ENCODE assay signal across 10 mouse cellular contexts in the genomic region with DNA sequence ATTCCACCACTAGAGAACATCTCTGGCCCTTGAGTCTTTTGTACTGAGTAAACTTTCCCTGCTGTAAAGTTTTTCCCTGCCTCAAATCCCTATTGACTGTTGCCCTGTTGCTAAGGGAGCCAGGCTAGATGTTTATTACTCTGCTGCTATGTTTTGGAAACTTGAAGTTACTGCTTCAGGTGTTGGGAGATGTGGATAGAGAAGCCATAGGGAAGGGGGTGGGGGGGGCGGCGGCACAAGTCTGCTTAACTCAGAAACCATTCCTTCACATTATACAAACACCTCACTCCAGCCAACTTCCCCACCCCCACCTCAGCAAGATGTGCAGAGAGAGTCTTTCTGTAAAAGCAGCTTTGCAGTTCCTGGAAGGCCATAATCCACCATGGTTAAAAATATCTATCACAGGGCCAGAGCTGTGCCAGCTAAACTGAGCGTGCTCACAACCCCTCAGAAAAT. TPM values are rescaled to one million over a fixed set of nuclear protein-coding genes. Genes with fewer than 3 reads are reported as not detected.
A peak's percentile ranks its signal among the peaks of the same experiment; 100 is the strongest.
DNase-seq lines count a peak whose midpoint lies in the region; ATAC-seq and TF ChIP-seq lines count a peak whose summit lies in the region.
"Had no signal": no experiment of that assay in that cellular context is flagged by ENCODE, and none has a peak within 500 bp of the region (broad histone marks: within the 10 kb centered on the region; RNA-seq: fewer than 3 reads in every experiment).

No protein-coding gene starts in this region.

- intact Hi-C loops in left cerebral cortex, adult 2 months (cut with DNase I) = no loop called here
- intact Hi-C loops in left cerebral cortex, postnatal 10 days (cut with DNase I) = no loop called here

- H3K4me1 ChIP-seq in embryonic facial prominence, embryonic 11.5 days (ENCODE audit: control insufficient read depth, insufficient read depth, low read length) = no peaks in the 10 kb centered on the region
- H3K4me1 ChIP-seq in heart, embryonic 13.5 days = peaks cover 43% of the 10 kb centered on the region

- H3K27ac ChIP-seq in left cerebral cortex, adult 2 months = peak overlapping the region; percentile 76
- H3K27ac ChIP-seq in embryonic facial prominence, embryonic 11.5 days (replicated peaks; ENCODE audit: low read depth, low read length) = peak overlapping the region; percentile 11; the same call in 1 of the 2 replicates
- H3K27ac ChIP-seq in heart, embryonic 13.5 days (replicated peaks) = peak overlapping the region; percentile 95
- H3K27ac ChIP-seq: liver, embryonic 12.5 days had no signal

- no peak overlapping the region for H3K4me3 ChIP-seq in left cerebral cortex, adult 2 months
- no peak overlapping the region for H3K4me3 ChIP-seq in embryonic facial prominence, embryonic 11.5 days (ENCODE audit: low read depth, low read length)
- no peak overlapping the region for H3K4me3 ChIP-seq in heart, embryonic 13.5 days
- H3K4me3 ChIP-seq: liver, embryonic 12.5 days had no signal

- no peak for TF ChIP-seq CTCF in left cerebral cortex, adult 2 months (IDR thresholded peaks at IDR 0.05)

- DNase-seq in left cerebral cortex, adult 2 months (ENCODE audit: extremely low spot score in 1 of 2, low spot score in 2 of 2) = no peak
- no peak for DNase-seq in left cerebral cortex, postnatal 10 days (ENCODE audit: extremely low spot score in 1 of 2, low spot score in 2 of 2)
- DNase-seq in embryonic facial prominence, embryonic 11.5 days (ENCODE audit: low spot score) = no peak
- peak; percentile 23 for DNase-seq in lung, postnatal 25 days (ENCODE audit: low spot score)
- no peak for DNase-seq in urinary bladder, postnatal 10 days (ENCODE audit: low spot score)
- no peak for DNase-seq in right cerebral cortex, postnatal 4 days

- no peaks in the 10 kb centered on the region for H3K36me3 ChIP-seq in embryonic facial prominence, embryonic 11.5 days (replicated peaks; ENCODE audit: control insufficient read depth, insufficient read depth, low read depth, low read length)
- H3K36me3 ChIP-seq in heart, embryonic 13.5 days = peaks cover 35% of the 10 kb centered on the region

- H3K4me2 ChIP-seq in embryonic facial prominence, embryonic 11.5 days (ENCODE audit: low read depth, low read length) = no peak overlapping the region
- peak overlapping the region; percentile 25 for H3K4me2 ChIP-seq in heart, embryonic 13.5 days
- H3K4me2 ChIP-seq: liver, embryonic 12.5 days had no signal

- whole genome bisulfite sequencing in embryonic facial prominence, embryonic 11.5 days = 70% methylated on average over 3 of the region's 3 CpGs
- 47% methylated on average over 3 of the region's 3 CpGs for WGBS in heart, embryonic 13.5 days

- no peaks in the 10 kb centered on the region for H3K9me3 ChIP-seq in embryonic facial prominence, embryonic 11.5 days (replicated peaks; ENCODE audit: control insufficient read depth, low read length)
- no peaks in the 10 kb centered on the region for H3K9me3 ChIP-seq in heart, embryonic 13.5 days
- H3K9me3 ChIP-seq: liver, embryonic 12.5 days had no signal

- no peaks in the 10 kb centered on the region for H3K27me3 ChIP-seq in embryonic facial prominence, embryonic 11.5 days (ENCODE audit: control insufficient read depth, insufficient read depth, low read length)
- H3K27me3 ChIP-seq in heart, embryonic 13.5 days (replicated peaks) = no peaks in the 10 kb centered on the region
- H3K27me3 ChIP-seq: liver, embryonic 12.5 days; Patski had no signal

- no peak overlapping the region for H3K9ac ChIP-seq in embryonic facial prominence, embryonic 11.5 days (replicated peaks; ENCODE audit: low read length)
- H3K9ac ChIP-seq in heart, embryonic 13.5 days = peak overlapping the region; percentile 58
- H3K9ac ChIP-seq: liver, embryonic 12.5 days had no signal

- no peak for ATAC-seq in embryonic facial prominence, embryonic 11.5 days (replicated peaks; ENCODE audit: insufficient number of reproducible peaks, low FRiP score, low TSS enrichment, low read depth)
- no peak for ATAC-seq in heart, embryonic 13.5 days (ENCODE audit: extremely low read depth, insufficient number of reproducible peaks, low FRiP score, low TSS enrichment)
- ATAC-seq in activated CD4-positive, CD25-positive, alpha-beta regulatory T cell, adult 4 months = no peak
- ATAC-seq: liver, embryonic 12.5 days; Patski had no signal

RNA-seq across cellular contexts. Expression of gene Atp5g2, which starts 14.2 kb away (rescaled TPM):
- 10 to 100 TPM; 11.1 to 14.8 TPM for total RNA-seq in left cerebral cortex, adult 2 months (2021)
- 1 to 10 TPM; 9.7 to 9.8 TPM for total RNA-seq in left cerebral cortex, postnatal 10 days (2021)
- 60.4 and 79.9 TPM in 2 replicates for polyA plus RNA-seq in embryonic facial prominence, embryonic 11.5 days (2014; fragmentation: Nextera tagmentation; extraction: Ambion mirVana)
- 72.3 and 73.9 TPM in 2 replicates for polyA plus RNA-seq in heart, embryonic 13.5 days (2015; fragmentation: Nextera tagmentation; extraction: Ambion mirVana)
- 100 to 1,000 TPM in 1 of 2 experiments, 10 to 100 TPM in 1; 48.2 to 100 TPM for polyA plus RNA-seq in activated CD4-positive, CD25-positive, alpha-beta regulatory T cell, adult 4 months (2017; shearing (Covaris generic))

RNA-seq across cellular contexts. Expression of gene Atf7, which starts 32.7 kb away (rescaled TPM):
- 10 to 100 TPM; 35.3 to 39.2 TPM for total RNA-seq in left cerebral cortex, adult 2 months (2021)
- total RNA-seq in left cerebral cortex, postnatal 10 days (2021) = 10 to 100 TPM; 26.7 to 34.4 TPM
- polyA plus RNA-seq in embryonic facial prominence, embryonic 11.5 days (2014; fragmentation: Nextera tagmentation; extraction: Ambion mirVana) = 13.7 and 17.4 TPM in 2 replicates
- polyA plus RNA-seq in heart, embryonic 13.5 days (2015; fragmentation: Nextera tagmentation; extraction: Ambion mirVana) = 25.1 and 30.0 TPM in 2 replicates
- 10 to 100 TPM; 32.4 to 36.5 TPM for polyA plus RNA-seq in activated CD4-positive, CD25-positive, alpha-beta regulatory T cell, adult 4 months (2017; shearing (Covaris generic))

RNA-seq across cellular contexts. Expression of gene Gm28047, which starts 33.1 kb away (rescaled TPM):
- 1 to 10 TPM in 1 of 2 experiments, not detected in 1; 2.1 TPM for total RNA-seq in left cerebral cortex, adult 2 months (2021)
- total RNA-seq in left cerebral cortex, postnatal 10 days (2021) = 1 to 10 TPM in 1 of 2 experiments, not detected in 1; 1.2 TPM
- polyA plus RNA-seq in embryonic facial prominence, embryonic 11.5 days (2014; fragmentation: Nextera tagmentation; extraction: Ambion mirVana) = 0.20 and 0.21 TPM in 2 replicates
- 0.41 TPM in 1 of 2 replicates, not detected in the other for polyA plus RNA-seq in heart, embryonic 13.5 days (2015; fragmentation: Nextera tagmentation; extraction: Ambion mirVana)
- 1 to 10 TPM in 1 of 2 experiments, not detected in 1; 1.5 TPM for polyA plus RNA-seq in activated CD4-positive, CD25-positive, alpha-beta regulatory T cell, adult 4 months (2017; shearing (Covaris generic))
- polyA plus RNA-seq: liver, embryonic 12.5 days; Patski had no signal

Comparison
In these comparisons a context has a peak if more than half of its experiments do, and no peak if none do; other contexts are left out.
1. H3K27ac ChIP-seq: peak in every context shown above with its lines; median percentile 95 in heart, embryonic 13.5 days; 76 in left cerebral cortex, adult 2 months; 11 in embryonic facial prominence, embryonic 11.5 days.